Mouse (Mus musculus) heart, postnatal 10 days (tissue): ENCODE data around the gene Arx. TPM values are rescaled to one million over a fixed set of nuclear protein-coding genes. Genes with fewer than 3 reads are reported as not detected.

ENCODE experiments used
- DNase-seq, 2 experiments: peaks; one replicate each; pipeline ENCODE4 v3.0.0; 2021
- intact Hi-C: fragments of 180-260 bp; cut with DNase I; formaldehyde crosslinking; loops from one replicate; pipeline ENCODE4 v1.15.1; 2025
- total RNA-seq, 2 experiments: library from RNA; stranded (reverse); gene quantifications; 2 replicates each; pipeline ENCODE4 v1.2.3; 2021

Arx gene
- total RNA-seq, 2 experiments from 2014 or later = not detected

GRCm38 (mm10) chrX:93319979-93320378 lies 33.7 kb downstream of the Arx start:
- DNase-seq = no peak
- intact Hi-C loops = no loop called here

GRCm38 (mm10) chrX:93321336-93321735 lies 35.1 kb downstream of the Arx start:
- intact Hi-C loops = no loop called here
- DNase-seq = no peak
